Mouse (Mus musculus) inflammation-experienced regulatory T-cells, adult 6 months (primary cell): ENCODE measurements around the gene Omp. TPM values are rescaled to one million over a fixed set of nuclear protein-coding genes. Genes with fewer than 3 reads are reported as not detected.
A peak's percentile ranks its signal among the peaks of the same experiment; 100 is the strongest.
"Not testable (repeated sequence)": the region's sequence is repeated elsewhere in the genome, so short reads cannot be mapped to it uniquely, and the experiment has no call there.

Experiments
- ATAC-seq: one replicate; pipeline ENCODE4 v1.8.0; 2017
- polyA plus RNA-seq, 3 experiments: library from polyadenylated mRNA; unstranded; fragments of 100-300 nt; shearing (Covaris generic); gene quantifications; one replicate each; pipeline ENCODE4 v1.2.1; 2017

Gene Omp
- polyA plus RNA-seq: not detected

DNA sequence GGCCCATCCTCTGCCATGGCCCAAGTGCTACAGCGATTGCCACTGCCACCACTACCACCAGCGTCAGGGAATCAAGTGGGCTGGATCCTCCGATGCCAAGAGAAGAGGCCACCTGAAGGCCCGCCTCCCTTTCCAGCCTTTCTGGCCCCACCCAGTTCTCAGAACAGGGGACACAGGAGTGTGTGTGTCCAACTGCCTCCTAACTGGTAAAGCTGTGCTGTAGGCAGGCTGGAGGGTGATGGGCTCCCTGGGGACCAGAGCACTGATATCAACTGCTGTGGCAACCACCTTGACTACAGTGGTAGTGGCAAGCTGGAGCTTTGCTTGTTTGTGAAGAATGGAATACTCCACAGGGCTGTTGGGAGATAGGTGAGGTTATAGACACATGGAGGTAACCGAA, at the start of gene Omp:
Omp (minus strand) TSS at position 101 of the 400 bp plus-strand sequence.
- ATAC-seq: no peak

DNA sequence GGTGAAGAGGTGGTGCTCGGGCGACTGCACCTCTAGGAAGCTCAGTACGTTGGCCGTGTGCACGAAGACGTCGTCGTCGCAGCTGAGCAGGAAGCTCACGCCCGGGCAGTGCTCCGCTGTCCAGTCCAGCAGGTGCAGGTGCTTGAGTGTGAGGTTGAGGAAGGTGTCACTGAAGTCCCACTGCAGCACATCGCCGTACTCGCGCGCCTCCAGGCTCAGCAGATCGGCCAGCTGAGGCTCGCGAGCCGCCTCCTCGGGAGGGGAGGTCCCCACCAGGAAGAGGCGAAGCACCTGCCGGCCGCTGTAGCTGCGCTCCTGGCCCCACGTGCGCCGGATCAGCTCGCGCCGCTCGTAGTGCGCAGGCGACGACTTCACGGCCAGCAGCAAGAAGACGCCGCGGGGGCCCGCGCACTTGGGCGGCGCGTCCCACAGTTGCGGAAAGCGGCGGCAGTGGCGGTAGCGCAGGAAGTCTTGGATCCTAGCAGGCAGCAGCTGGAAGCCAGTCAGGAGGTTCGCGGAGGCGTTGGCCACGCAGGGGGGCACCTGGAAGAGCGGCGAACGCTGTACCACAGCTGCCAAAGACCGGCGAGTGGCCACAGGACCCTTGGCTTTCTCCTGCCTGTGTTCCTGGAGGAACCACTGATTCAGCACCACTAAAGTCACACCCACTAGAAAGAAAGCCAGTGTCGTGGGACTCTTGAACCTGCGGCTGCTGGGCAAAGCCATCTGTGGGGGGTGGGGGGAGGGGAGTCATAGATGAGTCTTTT, 48.9 kb upstream of the Omp start:
- peak; percentile 52 for ATAC-seq

DNA sequence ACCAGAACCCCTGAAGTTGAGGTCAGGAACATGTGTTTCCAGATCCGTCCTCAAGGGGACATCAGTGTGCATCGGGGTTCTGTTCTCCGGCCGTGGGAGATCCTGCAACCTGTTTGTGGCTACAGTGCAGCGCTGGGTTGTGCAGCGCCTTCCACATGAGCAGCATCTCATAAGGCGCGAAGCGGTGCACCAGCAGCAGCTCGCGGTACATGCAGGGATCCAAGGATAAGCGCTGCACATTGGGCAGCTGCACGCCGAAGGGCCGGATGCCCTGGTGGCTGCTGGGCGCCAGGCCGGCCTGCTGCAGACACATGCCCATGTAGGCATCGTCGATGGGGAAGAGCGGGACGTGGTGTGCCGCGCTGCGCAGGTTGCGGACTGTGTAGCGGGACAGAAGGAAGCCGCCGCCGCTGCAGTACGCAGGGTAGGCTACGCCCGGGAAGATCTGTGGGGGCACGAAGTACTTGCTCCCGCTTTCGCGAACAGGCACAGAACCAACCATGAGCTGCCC, 48.3 kb upstream of the Omp start:
- peak; percentile 57 for ATAC-seq

GRCm38 (mm10) chr7:98191571-98192250, 46.4 kb upstream of the Omp start:
- ATAC-seq: no peak

- no peak for ATAC-seq
Measured at GRCm38 (mm10) chr7:98190578-98190977, 45.3 kb upstream of the Omp start.

GRCm38 (mm10) chr7:98189745-98190144, 44.4 kb upstream of the Omp start:
- no peak for ATAC-seq

DNA sequence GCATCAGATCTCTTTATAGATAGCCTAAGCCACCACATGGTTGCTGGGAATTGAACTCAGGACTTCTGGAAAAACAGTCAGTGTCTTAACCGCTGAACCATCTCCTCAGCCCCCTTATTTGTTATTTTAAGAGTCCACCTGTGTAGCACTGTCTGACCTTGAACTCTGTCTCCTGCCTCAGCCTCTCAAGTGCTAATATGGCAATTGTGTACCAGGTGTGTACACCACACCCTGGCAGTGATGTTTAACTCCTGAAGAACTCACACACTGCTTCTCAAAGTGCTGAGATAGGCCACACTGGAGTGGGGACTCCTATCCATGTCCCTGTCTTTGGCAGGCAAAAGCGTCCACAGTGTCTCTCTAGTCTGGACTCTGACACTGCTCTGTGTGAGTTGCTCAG, 43.4 kb upstream of the Omp start:
- ATAC-seq: no peak

DNA sequence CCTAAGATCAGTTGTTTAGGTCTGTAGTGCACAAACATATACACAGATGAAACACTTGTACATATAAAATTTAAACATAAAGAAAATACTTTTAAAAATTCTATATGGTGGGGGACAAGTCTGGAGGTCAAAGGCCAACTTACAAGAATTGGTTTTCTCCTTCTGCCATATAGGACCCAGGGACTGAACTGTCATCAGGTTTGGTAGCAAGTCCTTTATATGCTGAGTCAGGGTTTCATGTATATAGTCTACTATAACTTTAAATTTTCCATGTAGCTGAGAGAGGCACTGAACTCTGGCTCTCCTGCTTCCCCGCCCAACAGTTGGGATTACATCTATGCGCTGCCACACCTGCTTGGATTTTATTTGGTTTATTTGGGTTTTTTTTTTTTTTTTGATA, 42.9 kb upstream of the Omp start:
- no peak for ATAC-seq

DNA sequence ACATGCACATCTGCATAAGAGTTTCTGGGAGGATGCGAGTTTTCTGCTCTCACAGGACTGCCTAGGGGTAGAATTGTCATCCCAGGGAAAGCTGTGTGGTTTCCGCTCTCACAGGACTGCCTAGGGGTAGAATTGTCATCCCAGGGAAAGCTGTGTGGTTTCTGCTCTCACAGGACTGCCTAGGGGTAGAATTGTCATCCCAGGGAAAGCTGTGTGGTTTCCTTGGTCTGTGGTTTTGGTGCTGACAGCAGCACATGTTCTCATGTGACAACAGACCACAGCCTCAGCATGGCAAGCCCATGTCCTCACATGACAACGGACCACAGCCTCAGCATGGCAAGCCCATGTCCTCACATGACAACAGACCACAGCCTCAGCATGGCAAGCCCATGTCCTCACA, 42.0 kb upstream of the Omp start:
- not testable (repeated sequence) for ATAC-seq

DNA sequence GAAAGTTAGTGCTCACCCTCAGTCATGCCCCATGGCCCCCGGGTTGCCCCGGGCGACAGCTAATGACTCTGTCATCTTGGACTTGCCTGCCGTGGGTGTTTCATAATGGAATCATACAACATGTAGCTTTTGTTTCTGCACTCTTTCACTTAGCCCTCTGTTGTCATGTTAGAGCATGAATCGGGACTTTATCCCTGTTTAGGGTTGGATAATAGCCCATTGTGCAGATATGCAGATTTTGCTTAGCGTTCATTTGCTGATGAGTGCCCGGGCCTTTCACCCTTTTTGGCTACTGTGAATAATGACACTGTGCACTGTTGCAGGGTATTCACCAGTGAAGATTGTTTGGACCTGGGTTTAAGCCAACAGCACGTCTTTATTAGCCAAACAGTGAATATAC, 41.3 kb upstream of the Omp start:
- no peak for ATAC-seq

DNA sequence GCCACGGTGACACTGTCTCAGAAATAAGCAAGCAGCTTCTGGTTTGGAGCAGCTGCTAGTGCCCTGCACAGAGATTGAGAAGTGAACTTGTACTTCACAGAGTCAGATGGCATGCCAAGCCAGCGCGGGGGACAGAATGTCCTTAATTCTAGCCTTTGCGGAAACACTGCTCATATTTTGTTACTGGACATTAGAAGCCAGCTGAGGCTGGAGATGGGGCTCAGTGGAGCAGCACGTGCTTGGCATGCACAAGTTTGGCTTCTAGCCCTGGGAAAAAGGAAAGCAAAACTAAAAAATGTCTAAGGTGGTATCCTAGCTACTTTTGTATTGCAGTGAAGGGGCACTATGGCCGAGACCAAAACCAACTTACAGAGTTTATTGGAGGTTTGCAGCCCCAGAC, 40.0 kb upstream of the Omp start:
- no peak for ATAC-seq

DNA sequence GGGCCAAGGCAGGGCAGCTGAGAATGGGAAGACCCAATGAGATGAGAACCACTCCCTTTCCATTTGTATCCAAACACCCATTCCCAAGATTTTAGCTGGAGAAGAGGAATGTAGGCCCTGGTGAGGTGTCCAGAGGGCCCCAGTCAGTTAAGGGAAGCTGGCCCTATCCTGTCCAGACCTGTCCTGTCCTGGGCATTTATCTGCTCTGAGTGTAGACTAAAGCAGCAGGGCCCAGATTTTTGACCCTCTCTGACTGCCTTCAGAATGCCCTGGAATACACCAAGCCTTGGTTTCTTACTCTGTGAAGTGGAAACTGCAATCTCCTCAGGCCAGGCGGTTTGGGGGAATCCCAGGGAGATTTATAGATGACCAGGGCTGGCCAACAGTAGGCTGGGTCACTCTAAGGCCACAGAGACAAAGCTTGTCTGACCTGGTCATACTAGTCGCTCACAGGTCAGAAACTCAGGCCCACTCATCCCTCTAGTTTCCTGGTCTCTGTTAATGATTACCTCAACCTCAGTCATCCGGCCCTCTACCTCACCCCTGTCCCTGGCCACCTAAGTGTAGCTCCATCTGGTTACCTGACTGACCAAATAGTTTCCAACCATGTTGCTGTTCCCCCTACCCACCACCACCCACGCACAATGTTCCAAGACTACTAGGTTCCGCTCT, 33.4 kb upstream of the Omp start:
- ATAC-seq: no peak

- ATAC-seq: peak; percentile 85
Measured at GRCm38 (mm10) chr7:98177929-98178559, 32.7 kb upstream of the Omp start, which contains the start of gene Capn5. Capn5 (minus strand) TSS chr7:98178274.

- no peak for ATAC-seq
Measured at GRCm38 (mm10) chr7:98177566-98177928, 32.2 kb upstream of the Omp start.

- no peak for ATAC-seq
Measured at GRCm38 (mm10) chr7:98177071-98177485, 31.8 kb upstream of the Omp start.

DNA sequence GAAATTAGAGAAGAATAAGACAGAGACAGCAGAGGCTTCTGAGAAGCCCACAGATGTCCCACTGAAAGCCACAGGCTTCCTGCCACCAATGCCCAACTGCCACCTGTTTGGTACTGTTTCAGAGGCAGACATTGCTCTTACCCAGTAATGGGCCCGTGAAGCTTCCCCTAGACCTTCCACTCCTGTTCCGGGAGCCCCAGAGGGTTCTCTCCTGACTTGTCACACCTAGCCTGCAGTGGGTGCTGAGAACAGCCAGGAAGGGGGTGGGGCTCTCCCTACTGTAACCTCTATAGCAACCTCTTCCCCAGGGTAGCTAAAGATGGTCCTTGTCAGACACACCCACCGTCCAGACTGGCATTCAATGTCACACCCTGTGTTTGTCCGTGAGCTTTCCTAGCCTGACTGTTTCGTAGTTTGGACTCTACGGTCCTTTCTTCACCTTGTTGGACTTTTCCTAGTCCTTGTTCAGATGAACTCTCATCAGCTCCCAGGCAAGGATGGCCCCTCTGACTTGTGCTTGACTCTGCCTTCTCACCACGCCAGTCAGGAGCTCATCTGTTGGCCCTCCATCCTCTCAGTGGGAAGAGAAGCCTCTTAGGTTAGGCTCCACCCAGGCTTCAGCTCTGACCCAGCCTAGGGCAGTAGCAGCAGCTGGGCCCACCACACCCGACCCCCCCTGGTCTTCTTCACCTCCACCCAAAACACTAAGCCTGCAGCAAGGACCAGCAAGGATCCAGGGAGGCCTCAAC, 31.2 kb upstream of the Omp start:
- no peak for ATAC-seq

DNA sequence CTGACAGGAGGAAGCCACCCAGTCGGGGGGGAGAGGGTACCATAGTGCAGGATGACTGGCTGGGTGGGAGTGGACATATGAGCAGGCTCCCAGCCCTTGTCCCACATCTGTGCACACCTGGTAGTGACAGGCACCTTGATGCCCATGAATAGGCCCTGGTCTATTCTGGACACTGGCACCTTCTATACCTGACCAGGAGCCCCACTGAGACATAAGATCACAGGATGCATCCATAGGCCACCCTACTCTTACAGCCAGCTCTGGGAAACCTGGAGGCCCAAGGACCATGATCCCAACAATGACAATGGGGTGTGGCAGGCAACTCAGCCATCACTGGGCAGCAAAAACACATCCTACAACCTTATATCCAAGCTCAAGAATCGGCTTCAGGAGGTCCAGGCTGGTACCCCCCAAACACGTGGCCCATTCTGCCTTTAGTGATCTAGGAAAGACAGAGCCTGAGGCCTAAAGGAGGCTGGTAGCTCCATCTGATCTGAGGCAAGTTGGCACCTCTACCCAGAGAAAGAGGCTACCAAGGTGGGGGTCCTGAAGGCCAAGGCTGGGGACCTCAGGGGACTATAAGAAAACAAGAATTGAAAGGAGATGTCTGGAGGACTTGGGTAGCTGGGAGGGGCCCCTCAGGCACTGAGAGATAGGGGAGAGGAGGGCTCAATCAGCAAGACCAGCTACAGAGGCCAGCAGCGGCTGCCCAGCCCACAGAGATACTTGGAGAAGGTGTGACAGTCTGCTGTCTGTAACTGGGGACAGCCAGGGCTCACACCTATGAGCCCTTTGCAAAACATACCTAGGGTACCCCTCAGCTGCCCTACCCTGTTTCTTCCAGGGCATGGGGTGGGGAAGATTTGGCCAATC, 29.8 kb upstream of the Omp start:
- no peak for ATAC-seq

DNA sequence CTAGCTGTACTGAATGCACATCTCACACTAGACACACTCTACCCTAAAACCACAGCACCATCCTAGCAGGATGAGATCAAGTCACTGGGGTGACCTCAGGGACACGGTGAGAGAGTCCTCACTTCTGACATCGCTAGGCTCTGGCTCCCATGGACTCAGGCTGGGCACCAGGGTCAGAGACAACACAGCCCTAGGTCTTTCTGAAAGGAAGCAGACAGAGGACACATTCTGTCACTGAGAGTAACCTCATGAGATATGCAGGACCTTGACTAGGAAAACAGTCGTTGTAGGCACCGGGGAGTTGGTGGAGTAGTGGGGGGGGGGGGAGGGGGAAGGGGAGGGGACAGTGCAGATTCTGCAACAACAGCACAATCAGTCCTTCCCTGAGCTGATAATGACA, 28.1 kb upstream of the Omp start:
- ATAC-seq: no peak

GRCm38 (mm10) chr7:98172661-98173060, 27.4 kb upstream of the Omp start:
- ATAC-seq: no peak

GRCm38 (mm10) chr7:98171141-98172073, 26.1 kb upstream of the Omp start:
- ATAC-seq: no peak
